Mouse (Mus musculus) liver, postnatal 0 days (tissue): ENCODE results near the gene Htra2.

Source experiments
- CTCF ChIP-seq: sonication (generic); IDR thresholded peaks from 2 replicates; pipeline ENCODE4 v1.5.1; 2016; ENCODE audit warnings: antibody characterized with exemption, low read depth
- EP300 ChIP-seq: IDR thresholded peaks from 2 replicates; pipeline ENCODE4 v1.6.1; 2016; ENCODE audit warnings: antibody characterized with exemption, low read depth, mild to moderate bottlenecking

- TF ChIP-seq CTCF (no peak), EP300 (no peak)
These were observed 27.8 kb downstream of the Htra2 start for GRCm38 (mm10) chr6:83027293-83027692.
